Mouse (Mus musculus) midbrain, embryonic 14.5 days (tissue): ENCODE results near the gene Glipr1. TPM values are rescaled to one million over a fixed set of nuclear protein-coding genes. Genes with fewer than 3 reads are reported as not detected.

Source experiments
- ATAC-seq: fragments of 200-750 bp; cut with Nextera tagmentation; 2 replicates; pipeline ENCODE4 v1.8.0; 2017; ENCODE audit warnings: moderate number of reproducible peaks, moderate library complexity; ENCODE audit not compliant: low FRiP score, low TSS enrichment
- DNase-seq: peaks from one replicate; pipeline ENCODE4 v3.0.0-alpha.2; 2015
- H3K27ac ChIP-seq: fragments of 300-500 bp; sonication (generic); replicated peaks from 2 replicates; pipeline ENCODE4 v1.5.1; 2014; ENCODE audit warnings: mild to moderate bottlenecking, low read depth, low read length, moderate library complexity
- H3K27me3 ChIP-seq: fragments of 300-500 bp; sonication (generic); 2 replicates; pipeline ENCODE4 v1.6.1; 2014; ENCODE audit warnings: low read length, control low read depth, mixed read lengths; ENCODE audit not compliant: control insufficient read depth, insufficient read depth
- H3K36me3 ChIP-seq: fragments of 300-500 bp; sonication (generic); 2 replicates; pipeline ENCODE4 v1.6.1; 2014; ENCODE audit warnings: low read length, control low read depth; ENCODE audit not compliant: control insufficient read depth, insufficient read depth
- H3K4me1 ChIP-seq: fragments of 300-500 bp; sonication (generic); 2 replicates; pipeline ENCODE4 v1.6.1; 2014; ENCODE audit warnings: mild to moderate bottlenecking, antibody characterized with exemption, low read length, control low read depth; ENCODE audit not compliant: control insufficient read depth, insufficient read depth
- H3K4me2 ChIP-seq: fragments of 300-500 bp; sonication (generic); 2 replicates; pipeline ENCODE4 v1.6.1; 2014; ENCODE audit warnings: mild to moderate bottlenecking, low read length, moderate library complexity
- H3K4me3 ChIP-seq: fragments of 300-500 bp; sonication (generic); replicated peaks from 2 replicates; pipeline ENCODE4 v1.5.1; 2014; ENCODE audit warnings: low read depth, low read length
- H3K9ac ChIP-seq: fragments of 300-500 bp; sonication (generic); replicated peaks from 2 replicates; pipeline ENCODE4 v1.6.1; 2014; ENCODE audit warnings: mild to moderate bottlenecking, low read length, moderate library complexity
- H3K9me3 ChIP-seq: fragments of 300-500 bp; sonication (generic); 2 replicates; pipeline ENCODE4 v1.6.1; 2016; ENCODE audit warnings: low read length, control low read depth, mixed read lengths; ENCODE audit not compliant: control insufficient read depth
- WGBS: fragments of 180-500 bp; shearing (Covaris S2); extraction: QIAGEN DNeasy Blood & Tissue Kit; methylation state at CpG from one replicate; pipeline ENCODE4 v1.1.7; 2014; 5-methylcytosine and 5-hydroxymethylcytosine counted together
- polyA plus RNA-seq: library from polyadenylated mRNA; unstranded; fragments of >200 nt; fragmentation: Nextera tagmentation; extraction: Ambion mirVana; gene quantifications from 2 replicates; pipeline ENCODE4 v1.2.1, GENCODE M21; 2014

Gene Glipr1
- polyA plus RNA-seq, 1 experiment from 2014 or later, result 0.42 TPM

GRCm38 (mm10) chr10:112001350-112001749 lies 1.1 kb downstream of the Glipr1 start:
- H3K4me3 ChIP-seq, result no peak overlapping the region
- no peaks in the 10 kb centered on the region for H3K36me3 ChIP-seq
- H3K9ac ChIP-seq, result no peak overlapping the region
- no peak overlapping the region for H3K27ac ChIP-seq
- H3K4me2 ChIP-seq, result no peak overlapping the region
- H3K4me1 ChIP-seq, result no peaks in the 10 kb centered on the region
- DNase-seq (no peak), ATAC-seq (no peak)
- no peaks in the 10 kb centered on the region for H3K27me3 ChIP-seq
- WGBS, result 95% methylated on average over 2 of the region's 2 CpGs
- no peaks in the 10 kb centered on the region for H3K9me3 ChIP-seq

GRCm38 (mm10) chr10:112000568-112000967 lies 1.9 kb downstream of the Glipr1 start:
- 91% methylated on average over 5 of the region's 5 CpGs for WGBS

GRCm38 (mm10) chr10:111999765-112000164 lies 2.7 kb downstream of the Glipr1 start:
- Histone ChIP-seq H3K27me3 (no peaks in the 10 kb centered on the region), H3K9ac (no peak overlapping the region), H3K27ac (no peak overlapping the region), H3K9me3 (no peaks in the 10 kb centered on the region), H3K4me2 (no peak overlapping the region), H3K4me3 (no peak overlapping the region), H3K4me1 (no peaks in the 10 kb centered on the region), H3K36me3 (no peaks in the 10 kb centered on the region)
- no peak for ATAC-seq
- WGBS, result 64% methylated on average over 3 of the region's 3 CpGs
- DNase-seq, result no peak

More at GRCm38 (mm10) chr10:112000568-112000967, 1.9 kb downstream of the Glipr1 start:
- no peak for DNase-seq
- no peaks in the 10 kb centered on the region for H3K4me1 ChIP-seq
- H3K4me2 ChIP-seq, result no peak overlapping the region
- no peaks in the 10 kb centered on the region for H3K36me3 ChIP-seq
- no peaks in the 10 kb centered on the region for H3K27me3 ChIP-seq
- no peak overlapping the region for H3K9ac ChIP-seq
- no peak for ATAC-seq
- no peaks in the 10 kb centered on the region for H3K9me3 ChIP-seq
- no peak overlapping the region for H3K4me3 ChIP-seq
- no peak overlapping the region for H3K27ac ChIP-seq

GRCm38 (mm10) chr10:111997671-111998070 lies 4.8 kb downstream of the Glipr1 start:
- H3K27ac ChIP-seq, result no peak overlapping the region
- no peak overlapping the region for H3K4me2 ChIP-seq
- DNase-seq (no peak), ATAC-seq (no peak)
- no peak overlapping the region for H3K4me3 ChIP-seq
- no peaks in the 10 kb centered on the region for H3K36me3 ChIP-seq
- no peaks in the 10 kb centered on the region for H3K9me3 ChIP-seq
- no peaks in the 10 kb centered on the region for H3K27me3 ChIP-seq
- no peaks in the 10 kb centered on the region for H3K4me1 ChIP-seq
- H3K9ac ChIP-seq, result no peak overlapping the region

GRCm38 (mm10) chr10:111996911-111997347 lies 5.5 kb downstream of the Glipr1 start:
- H3K27ac ChIP-seq, result no peak overlapping the region
- ATAC-seq, result no peak
- DNase-seq, result no peak

GRCm38 (mm10) chr10:111996549-111996904 lies 5.9 kb downstream of the Glipr1 start:
- Histone ChIP-seq H3K9me3 (no peaks in the 10 kb centered on the region), H3K36me3 (no peaks in the 10 kb centered on the region), H3K4me2 (no peak overlapping the region), H3K9ac (no peak overlapping the region), H3K27me3 (no peaks in the 10 kb centered on the region), H3K4me1 (no peaks in the 10 kb centered on the region), H3K4me3 (no peak overlapping the region), H3K27ac (no peak overlapping the region)
- WGBS, result 94% methylated on average over 7 of the region's 7 CpGs
- ATAC-seq (no peak), DNase-seq (no peak)

More at GRCm38 (mm10) chr10:111996911-111997347, 5.5 kb downstream of the Glipr1 start:
- Histone ChIP-seq H3K4me1 (no peaks in the 10 kb centered on the region), H3K9me3 (no peaks in the 10 kb centered on the region), H3K9ac (no peak overlapping the region), H3K4me2 (no peak overlapping the region), H3K36me3 (no peaks in the 10 kb centered on the region), H3K4me3 (no peak overlapping the region), H3K27me3 (no peaks in the 10 kb centered on the region)
- 86% methylated on average over 8 of the region's 8 CpGs for WGBS

GRCm38 (mm10) chr10:111995803-111996548 lies 6.5 kb downstream of the Glipr1 start:
- H3K9ac ChIP-seq, result no peak overlapping the region
- H3K36me3 ChIP-seq, result no peaks in the 10 kb centered on the region
- no peaks in the 10 kb centered on the region for H3K9me3 ChIP-seq
- H3K4me1 ChIP-seq, result no peaks in the 10 kb centered on the region
- H3K4me2 ChIP-seq, result no peak overlapping the region
- DNase-seq (no peak), ATAC-seq (no peak)
- 93% methylated on average over 11 of the region's 11 CpGs for WGBS
- no peak overlapping the region for H3K4me3 ChIP-seq
- H3K27ac ChIP-seq, result no peak overlapping the region
- no peaks in the 10 kb centered on the region for H3K27me3 ChIP-seq

GRCm38 (mm10) chr10:111986453-111986852 lies 16.0 kb downstream of the Glipr1 start:
- Histone ChIP-seq H3K27ac (no peak overlapping the region), H3K27me3 (no peaks in the 10 kb centered on the region), H3K36me3 (peaks cover 52% of the 10 kb centered on the region), H3K4me1 (no peaks in the 10 kb centered on the region), H3K4me3 (no peak overlapping the region), H3K4me2 (no peak overlapping the region), H3K9ac (no peak overlapping the region), H3K9me3 (no peaks in the 10 kb centered on the region)
- ATAC-seq (no peak), DNase-seq (no peak)
- 95% methylated on average over 6 of the region's 6 CpGs for WGBS

- H3K4me2 ChIP-seq, result no peak overlapping the region
- no peak overlapping the region for H3K9ac ChIP-seq
- H3K36me3 ChIP-seq, result peaks cover 74% of the 10 kb centered on the region
- H3K27ac ChIP-seq, result no peak overlapping the region
- 97% methylated on average over 5 of the region's 5 CpGs for WGBS
- DNase-seq (no peak), ATAC-seq (no peak)
- no peaks in the 10 kb centered on the region for H3K27me3 ChIP-seq
- no peak overlapping the region for H3K4me3 ChIP-seq
- no peaks in the 10 kb centered on the region for H3K4me1 ChIP-seq
- H3K9me3 ChIP-seq, result no peaks in the 10 kb centered on the region
These were observed 19.4 kb downstream of the Glipr1 start for GRCm38 (mm10) chr10:111983070-111983469.
